Mouse (Mus musculus): Measurements from ENCODE around the gene Ackr3.

The Ackr3 gene

DNA sequence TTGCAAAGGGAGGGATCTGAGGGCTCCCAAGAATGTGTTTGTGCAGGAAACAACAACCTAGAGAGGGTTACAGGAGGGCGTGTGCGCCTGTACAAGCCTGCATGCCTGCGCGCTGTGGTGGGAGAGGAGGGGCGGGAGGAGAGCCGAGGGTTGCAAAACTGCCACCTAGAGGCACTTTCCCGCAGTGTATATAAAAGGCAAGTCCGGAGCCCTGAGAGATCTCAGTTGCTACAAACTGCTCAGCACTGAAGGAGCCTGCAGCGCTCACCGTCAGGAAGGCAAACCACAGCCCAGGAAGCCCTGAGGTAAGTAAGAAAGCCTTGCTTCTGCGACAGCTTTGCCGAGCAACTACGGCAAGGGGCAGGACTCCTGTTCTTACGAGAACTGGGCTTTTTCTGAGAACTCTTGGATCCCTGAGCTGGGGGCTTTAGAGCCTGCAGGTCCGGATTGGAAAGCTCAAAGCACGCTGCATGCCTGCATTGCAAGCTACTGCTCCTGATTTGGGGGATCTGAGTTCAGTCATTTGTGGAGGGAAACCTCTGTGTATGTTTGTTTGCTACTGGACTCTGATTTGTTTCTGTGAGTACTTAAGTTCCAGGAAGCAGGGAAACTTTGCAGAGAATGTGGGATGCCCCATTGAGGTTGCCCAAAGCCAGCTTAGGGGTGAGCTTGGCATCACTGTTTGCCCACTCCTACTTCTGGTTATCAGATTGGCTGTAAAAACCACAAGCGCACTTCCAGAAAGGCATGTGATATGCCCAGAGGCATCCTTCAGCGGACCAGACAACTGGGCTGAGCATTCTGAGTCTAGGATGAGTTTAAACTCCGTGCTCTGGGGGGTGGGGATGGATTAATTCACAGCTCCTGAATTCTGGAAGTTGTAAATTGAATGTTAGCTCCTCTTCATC, at the start of gene Ackr3:
Ackr3 (plus strand) TSS at position 198 of the 908 bp plus-strand sequence.
- peak; percentile 28 for DNase-seq (ENCODE audit: low spot score)

DNA sequence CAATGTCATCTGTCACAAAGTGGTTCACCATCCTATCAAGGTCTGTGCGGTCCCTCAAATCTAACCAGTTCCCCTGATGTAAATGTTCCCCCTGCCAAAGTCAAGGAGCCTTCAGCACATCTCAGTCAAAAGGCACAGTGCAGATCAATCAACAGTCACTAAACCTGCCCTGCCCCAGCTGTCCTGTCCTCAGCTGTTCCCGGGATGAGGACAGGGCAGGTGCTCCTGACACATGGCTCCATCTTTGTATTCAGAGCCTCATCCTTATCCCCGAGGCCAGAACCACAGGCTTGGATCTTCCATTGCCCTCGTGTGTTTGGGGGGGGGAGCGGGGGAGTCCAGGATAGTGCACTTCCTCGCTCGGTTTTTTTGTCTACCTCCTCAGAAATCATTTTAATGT, 47.2 kb upstream of the Ackr3 start:
- DNase-seq (ENCODE audit: low spot score): no peak

DNA sequence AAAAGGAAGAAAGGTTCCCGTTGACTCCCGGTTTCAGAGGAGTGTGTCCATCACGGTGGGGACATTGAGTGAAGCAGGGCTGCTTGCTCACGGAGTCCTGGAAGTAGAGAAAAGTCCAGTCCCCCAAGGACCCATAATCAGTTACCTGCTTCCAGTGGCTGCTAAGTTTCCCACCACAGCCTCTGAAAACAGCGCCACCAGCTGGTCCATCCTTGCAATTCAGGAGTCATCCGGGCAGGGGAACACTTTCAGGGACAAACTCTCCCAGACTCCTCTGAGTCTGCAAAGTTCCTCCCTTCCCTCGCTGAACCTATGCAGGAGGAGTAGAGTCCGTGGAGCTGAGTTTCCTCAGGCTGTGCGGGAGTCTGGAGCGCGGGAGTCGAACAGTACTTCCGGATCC, 43.9 kb upstream of the Ackr3 start:
- no peak for DNase-seq (ENCODE audit: low spot score)

DNA sequence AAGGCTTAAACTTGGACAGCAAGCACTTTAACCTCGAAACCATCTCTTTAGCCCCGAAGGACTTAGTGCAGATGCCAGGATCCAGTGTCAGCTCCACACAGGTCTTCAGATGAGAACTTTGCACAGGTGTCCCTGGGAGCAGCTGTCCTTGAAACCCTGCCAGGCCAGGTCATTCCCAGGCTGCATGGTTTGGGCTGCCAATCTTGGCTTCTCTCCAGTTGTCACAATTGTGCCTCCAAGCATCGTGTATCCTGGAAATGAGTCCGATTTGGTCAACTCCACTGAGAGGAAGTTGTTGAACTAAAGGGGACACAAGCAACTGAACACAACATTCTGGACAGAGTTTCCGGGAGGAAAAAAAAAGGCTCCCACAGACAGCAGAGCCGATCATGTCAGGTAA, 42.2 kb upstream of the Ackr3 start:
- DNase-seq (ENCODE audit: low spot score): no peak

DNA sequence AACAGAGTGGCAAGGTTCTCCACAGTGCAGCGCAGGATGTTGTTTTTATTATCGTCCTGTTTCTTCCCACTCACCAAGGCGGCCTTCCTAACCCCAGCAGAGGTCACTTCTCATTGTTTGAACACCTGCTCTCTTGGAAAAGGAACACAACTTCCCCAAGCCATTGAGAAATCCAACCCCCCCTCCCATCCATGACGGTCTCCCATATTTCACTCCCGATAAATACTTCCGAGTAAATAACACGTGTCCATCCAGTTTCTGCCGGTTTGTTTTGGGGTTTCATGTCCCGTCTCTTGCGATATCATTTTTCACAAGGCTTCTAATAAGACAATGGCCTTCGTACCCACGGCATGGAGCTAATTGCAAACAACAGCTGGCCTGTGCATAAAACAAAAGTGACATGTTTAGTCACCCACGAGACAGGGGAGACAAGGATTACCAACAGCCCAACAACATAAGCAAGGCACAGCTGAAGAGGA, 41.4 kb upstream of the Ackr3 start:
- DNase-seq (ENCODE audit: low spot score): no peak

DNA sequence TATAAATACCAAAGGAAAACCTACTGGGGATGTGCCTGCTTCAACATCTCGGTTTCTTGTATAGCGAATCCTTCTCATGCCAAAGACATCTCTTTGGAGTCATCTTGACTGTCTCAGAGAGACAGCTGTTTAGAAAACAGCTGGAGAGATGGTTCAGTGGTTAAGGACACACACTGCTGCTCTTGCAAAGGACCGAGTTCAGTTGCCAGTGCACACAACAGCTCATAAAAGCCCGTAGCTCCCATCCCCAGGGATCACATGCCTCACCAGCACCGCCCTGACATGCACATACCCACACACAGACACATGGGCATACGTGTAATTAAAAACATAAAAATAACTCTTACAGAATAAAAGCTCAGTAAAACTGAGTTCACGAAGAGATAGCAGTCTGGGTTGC, 40.6 kb upstream of the Ackr3 start:
- no peak for DNase-seq (ENCODE audit: low spot score)

DNA sequence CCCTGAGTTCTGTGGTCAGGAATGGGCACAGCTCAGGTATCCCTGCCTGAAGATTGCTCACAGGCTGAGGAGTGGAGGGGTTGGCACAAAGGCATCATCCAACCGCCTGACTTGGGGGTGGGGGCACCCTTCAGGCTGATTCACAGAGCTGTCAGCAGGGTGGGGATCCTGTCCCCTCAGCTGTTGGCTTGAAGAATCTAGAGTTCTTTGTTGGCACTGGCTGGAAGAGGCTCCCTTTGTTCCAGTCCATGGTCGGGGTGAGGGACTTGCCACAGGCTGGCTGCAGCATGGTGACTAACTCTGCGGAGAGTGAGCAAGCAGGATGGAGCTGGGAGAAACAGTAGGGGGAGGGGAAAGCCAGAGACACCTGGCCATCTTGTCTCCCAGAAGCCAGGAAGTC, 39.5 kb upstream of the Ackr3 start:
- no peak for DNase-seq (ENCODE audit: low spot score)

DNA sequence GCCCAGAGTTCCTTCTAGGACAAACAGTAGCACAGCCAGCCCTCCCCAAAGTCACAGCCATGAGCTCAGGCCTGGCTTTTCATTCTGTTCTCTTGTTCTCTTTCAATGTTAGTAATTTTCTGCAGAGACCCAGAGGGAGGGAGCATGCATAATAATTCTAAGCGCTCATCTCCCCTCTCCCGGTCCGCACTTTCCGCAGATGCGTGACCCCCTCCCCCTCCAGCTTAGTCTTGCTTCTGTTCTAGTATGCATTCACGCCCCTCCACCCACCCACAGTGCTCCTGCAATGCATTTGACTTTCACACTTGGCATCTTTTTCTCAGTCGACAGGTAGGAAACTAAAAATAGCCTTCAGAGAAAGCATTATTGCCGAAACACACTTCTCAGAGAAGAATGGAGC, 29.4 kb upstream of the Ackr3 start:
- DNase-seq (ENCODE audit: low spot score): no peak

DNA sequence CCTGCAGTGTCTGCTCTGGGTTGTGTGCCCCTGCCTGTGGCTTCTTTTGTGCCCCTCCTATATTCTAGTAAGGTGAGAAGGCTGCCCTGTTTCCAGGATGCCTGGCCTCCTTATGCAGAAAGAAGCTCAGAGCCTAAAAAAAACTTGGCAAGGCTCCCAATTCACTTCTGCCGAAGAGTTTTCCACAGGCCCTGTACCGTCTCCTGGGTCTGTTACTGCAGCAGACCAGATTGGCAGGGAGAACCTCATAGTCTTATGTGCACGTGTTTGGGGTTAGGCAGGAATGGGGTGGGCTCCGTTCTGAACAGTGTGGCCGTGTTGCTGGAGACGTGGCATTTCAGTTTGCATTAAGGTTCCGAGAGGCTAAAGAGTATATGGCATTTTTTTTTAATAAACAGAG, 27.6 kb upstream of the Ackr3 start:
- no peak for DNase-seq (ENCODE audit: low spot score)

DNA sequence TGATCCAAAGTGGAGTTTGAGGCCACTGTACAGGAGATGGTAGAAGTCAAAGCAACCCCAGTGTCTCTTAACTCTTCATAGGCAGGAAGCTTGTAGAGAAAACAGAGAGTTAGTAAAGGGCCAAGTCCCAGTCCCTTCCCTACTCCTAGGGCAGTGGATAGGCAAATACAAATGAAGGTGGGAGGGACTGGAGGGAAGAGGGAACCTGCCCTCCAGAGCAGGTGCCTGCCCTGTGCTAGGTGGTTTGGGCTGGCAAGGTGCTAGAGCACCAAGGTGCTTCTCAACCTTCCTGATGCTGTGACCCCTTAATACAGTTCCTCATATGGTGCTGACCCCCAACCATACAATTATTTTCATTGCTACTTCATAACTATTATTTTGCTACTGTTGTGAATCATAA, 26.2 kb upstream of the Ackr3 start:
- no peak for DNase-seq (ENCODE audit: low spot score)

DNA sequence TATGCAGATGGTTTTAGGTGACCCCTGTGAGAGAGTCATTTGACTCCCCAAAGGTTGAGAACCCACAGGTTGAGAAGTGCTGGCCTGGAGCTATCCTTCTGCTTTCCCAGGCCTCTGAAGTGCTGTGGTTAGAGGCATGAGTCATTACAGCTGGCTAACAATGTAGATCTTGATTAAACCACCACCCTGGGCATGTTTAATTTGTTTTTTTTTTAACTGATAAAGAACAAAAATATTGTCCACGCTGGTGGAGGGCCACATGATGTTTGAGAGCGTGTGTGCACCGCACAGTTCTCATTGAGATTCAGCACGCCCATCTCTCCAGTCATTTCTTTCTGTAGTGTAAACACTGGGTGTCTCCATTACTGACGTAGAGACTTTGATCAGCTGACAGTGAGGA, 25.8 kb upstream of the Ackr3 start:
- DNase-seq (ENCODE audit: low spot score): no peak

DNA sequence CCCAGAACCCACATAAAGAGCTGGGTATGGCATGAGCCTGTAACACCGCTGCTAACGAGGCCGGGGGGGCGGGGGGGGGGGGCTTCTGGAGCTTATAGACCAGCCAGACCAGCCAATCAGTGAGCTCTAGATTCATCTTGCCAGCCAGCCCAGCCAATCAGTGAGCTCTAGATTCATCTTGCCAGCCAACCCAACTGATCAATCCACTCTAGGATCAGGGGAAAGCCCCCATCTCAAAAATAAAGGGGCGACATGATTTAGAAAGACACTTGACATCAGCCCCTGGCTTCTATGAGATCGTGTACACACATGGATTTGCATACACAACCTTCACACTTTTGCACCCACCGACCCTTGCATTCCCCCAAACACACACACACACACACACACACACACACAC, 23.3 kb upstream of the Ackr3 start:
- DNase-seq (ENCODE audit: low spot score): no peak

DNA sequence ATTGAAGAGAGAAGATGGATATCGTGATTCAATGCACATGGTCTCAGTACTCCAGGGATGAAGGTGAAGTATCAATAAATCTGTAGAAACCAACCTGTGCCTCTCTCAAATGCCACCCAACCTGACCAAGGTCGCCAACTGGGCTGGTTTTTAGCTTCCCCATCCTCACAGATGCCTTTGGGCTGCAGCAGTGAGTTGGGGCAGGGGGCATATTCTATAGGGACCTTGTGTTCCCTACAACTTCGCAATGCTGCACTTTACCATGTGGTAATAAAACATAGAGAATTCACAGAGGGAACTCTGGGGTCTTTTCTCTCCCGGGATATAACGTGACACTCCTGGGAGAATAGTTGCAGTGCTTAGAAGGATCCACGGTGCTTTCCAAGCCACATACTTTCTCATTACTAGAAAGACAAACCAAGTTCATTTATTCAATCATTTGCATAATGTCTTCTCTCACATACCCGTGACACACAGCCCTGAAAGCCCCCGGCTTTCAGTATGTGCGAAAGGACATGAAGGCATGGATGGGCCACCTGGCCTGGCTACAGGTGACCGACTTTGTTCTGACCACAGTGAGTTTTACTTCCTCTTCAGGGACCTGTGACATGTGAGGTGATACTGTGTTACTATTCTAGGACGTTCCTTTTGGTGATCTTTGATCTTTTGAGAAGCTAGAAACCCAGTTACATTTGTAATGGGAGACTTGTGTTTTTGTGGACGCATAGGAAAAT, 22.6 kb upstream of the Ackr3 start:
- no peak for DNase-seq (ENCODE audit: low spot score)

DNA sequence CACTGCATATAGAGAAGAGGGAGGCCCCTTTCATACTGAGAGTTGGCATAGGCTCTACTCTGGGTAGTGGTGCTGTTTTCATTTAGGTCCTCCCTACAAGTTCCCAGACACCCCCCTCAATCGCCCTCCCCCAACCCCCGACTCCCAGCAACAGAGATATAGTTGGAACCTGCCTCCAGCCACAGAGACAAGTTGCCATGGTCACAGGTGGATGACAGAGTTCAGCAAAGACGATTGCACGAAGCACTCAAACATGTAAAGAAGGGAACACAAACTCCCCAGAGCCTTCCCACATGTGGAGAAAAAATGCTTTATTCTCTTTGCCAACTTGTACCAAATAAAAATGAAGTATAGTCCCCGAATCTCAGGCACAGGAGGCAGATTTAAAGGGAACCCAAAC, 21.3 kb upstream of the Ackr3 start:
- DNase-seq (ENCODE audit: low spot score): no peak

DNA sequence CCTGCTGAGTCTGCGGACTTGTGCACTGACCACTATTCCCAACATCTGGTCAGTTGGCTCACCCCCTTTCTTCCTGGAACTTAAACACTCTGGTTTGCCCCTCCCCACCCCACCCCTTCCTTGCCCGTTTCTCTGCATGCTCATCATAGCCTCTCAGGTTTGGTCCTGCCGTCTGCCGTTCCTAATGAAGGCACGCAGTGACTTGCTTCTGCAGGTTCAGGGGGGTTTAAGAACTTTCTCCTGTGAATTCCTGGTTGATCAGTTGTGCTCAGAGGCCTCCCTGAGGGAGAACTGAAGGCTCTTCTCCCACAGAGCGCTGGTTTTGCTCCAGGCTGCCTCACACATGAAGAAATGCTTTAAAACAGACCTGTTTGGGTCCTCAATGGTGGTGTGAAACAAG, 20.2 kb upstream of the Ackr3 start:
- no peak for DNase-seq (ENCODE audit: low spot score)

DNA sequence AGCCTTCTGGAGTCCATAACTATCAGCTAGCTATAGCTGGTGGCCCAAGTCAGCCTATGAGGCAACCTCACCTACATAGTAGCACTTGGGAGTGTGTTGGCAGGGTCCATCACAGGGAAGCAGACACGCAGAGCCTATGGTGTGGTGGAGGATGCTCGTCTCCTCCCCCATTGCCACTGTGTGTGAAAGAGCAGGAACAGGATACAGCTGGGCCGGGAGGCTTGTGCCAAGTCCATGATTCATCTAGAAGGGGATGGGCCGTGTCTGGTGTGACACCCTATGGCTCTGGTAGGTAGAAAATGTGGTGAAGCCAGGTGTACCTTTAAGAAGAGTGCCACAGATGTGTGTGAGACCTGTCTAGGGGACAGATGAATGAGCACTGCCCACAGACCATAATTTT, 17.6 kb upstream of the Ackr3 start:
- DNase-seq (ENCODE audit: low spot score): no peak

DNA sequence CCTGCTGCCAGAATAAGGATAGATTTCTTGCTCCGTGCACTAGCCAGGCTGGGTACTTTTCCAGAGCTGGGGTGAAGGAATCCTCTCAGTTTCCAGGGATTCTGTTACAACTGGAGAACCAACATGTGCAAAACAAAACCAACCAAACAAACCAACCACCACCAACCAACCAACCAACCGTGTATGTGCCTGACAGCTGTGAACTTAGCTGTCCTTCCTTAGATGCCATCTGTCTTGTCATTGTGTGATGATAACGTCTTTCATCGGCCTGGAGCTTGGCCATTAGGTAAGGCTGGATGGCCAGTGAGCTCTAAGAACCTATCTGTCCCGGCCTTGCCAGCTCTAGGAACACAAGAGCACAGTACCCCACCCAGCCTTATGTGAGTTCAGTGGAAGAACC, 16.9 kb upstream of the Ackr3 start:
- no peak for DNase-seq (ENCODE audit: low spot score)

DNA sequence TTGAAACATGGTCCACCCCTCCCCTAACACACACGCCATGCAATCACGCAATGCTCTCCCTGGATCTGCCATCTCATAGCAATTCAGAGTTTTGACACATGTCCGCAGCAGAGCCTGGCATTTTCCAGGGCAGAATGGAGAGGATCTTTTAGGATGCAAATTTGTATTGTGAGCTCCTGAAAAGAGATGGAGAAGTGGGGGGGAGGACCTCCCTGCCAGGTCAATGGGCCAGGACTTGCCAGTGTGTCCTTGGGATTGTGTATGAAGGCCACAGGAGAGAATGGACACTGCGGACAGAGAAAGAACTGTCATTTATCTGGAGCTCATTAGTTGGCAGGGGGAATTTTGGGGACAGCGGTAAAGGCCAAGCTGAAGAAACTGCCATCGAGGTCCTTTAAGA, 14.7 kb upstream of the Ackr3 start:
- DNase-seq (ENCODE audit: low spot score): no peak

DNA sequence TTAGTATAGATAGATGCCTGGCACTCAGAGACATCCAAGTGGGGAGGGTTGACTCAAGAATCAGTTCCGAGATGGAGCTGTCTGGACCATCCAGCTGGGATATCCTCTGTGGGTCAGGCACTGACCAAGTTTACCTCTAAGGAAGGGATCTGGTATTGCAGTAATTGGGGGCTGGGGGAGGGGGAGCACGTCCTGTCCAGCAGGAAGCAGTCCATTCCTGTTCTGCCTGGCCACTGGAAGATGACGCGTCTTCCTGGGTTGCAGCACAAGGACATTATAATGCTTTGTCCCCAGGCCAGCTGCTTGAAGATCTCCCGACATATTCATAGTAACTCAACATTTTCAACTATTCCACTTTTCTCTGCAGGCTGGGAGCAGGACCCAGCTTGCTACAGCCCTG, 2.5 kb upstream of the Ackr3 start:
- no peak for DNase-seq (ENCODE audit: low spot score)

DNA sequence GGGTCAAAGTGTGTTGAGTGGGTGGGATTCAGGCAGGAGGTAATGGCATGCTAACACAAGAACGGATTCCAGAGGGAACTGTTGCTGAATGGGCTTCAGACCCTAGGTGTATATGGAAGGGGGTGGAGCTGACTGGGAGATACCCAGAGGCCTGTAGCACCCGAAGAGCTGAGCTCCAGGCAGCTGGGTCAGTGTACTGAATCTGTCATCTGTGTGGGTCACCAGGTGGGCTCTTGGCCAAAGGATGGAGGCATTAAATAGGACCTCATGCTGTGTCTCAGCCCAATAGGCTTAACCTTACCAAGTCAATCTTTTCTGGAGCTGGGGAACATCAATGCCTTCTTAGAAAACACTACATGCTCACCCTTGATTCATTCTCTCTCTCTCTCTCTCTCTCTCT, 2.1 kb upstream of the Ackr3 start:
- DNase-seq (ENCODE audit: low spot score): no peak

DNA sequence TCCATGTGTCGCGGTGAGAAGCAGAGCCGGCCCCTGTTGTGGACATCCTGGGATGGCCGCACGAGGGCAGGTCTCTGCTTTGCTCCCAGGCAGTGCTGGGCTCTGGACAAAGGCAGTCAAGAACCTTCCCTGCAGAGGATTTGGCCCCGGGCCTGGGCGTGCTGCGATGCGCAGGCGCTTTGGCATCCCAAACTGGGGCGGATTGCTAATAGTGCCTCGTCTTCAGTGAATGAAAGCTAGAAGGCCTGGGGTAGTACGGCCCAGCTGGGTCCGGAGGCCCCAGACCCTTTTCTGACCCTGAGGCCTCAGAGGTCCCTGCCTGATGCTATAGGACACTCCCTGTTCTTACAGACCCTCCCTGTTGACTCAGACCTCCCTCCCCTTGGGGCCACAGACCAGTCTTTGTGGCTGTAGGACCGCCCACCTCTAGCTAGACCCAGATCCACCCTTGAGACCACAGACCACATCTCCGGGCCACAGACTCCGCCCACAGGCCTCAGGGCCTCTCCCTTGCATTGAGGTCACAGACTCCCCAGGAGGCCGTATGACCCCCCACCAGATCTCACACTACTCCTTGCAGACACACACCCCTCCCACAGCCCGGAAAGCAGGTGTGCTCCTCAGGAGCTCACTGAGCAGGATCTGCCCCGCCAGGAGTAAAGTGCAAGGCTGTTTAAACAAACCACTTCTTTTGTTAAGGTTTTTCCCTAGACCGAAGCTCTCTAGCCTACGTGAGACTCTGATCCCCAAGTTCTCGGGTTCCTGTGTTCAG, 1.4 kb upstream of the Ackr3 start:
- DNase-seq (ENCODE audit: low spot score): peak; percentile 30

DNA sequence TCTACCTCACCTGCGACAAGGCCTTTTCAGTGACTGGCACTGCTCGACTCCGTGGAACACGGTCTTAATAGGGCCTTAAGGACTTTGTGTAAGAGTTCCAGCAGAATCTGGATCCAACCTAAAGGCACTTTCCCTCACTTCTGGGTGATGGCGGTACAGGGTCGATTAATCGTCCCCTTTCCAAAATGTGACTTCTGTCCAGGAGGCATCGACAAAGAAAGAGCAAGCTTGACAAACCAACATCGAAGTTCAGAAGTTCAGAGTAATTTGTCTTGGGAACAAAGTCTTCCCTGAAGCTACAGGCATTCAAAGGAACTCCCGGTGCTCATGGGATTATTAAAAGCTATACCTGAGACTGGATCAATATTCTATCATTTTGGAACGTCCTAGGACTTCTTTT, 439 bp upstream of the Ackr3 start:
- no peak for DNase-seq (ENCODE audit: low spot score)

DNA sequence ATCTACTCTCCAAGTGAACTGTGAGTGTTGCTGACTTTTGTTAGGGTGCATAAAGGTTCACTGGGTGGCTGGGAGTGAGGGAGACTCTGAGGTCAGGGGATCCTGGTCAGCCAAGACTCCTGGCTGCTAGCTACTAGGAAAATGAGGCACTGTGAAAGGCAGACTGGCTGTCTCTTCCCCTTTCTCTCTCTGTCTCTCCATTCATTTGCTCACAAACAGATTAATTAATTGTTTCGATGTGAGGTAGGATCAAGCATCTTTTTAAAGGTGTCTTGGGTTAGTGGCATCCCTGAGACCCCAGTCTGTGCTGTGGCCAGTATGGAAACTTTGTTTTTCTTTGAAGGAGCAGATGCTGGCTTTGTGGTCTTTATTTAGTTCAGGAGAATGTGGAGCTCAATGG, 1.0 kb downstream of the Ackr3 start:
- no peak for DNase-seq (ENCODE audit: low spot score)
